Mouse (Mus musculus): ENCODE results near the gene Tgif1. TPM values are rescaled to one million over a fixed set of nuclear protein-coding genes. Genes with fewer than 3 reads are reported as not detected.
"Not testable (repeated sequence)": the region's sequence is repeated elsewhere in the genome, so short reads cannot be mapped to it uniquely, and the experiment has no call there.

Tgif1 gene
- total and polyA plus RNA-seq, 3 experiments: 30.3 to 56.3 (median 39.3) TPM

GRCm38 (mm10) chr17:70843252-70843651, 10.1 kb downstream of the Tgif1 start:
- DNase-seq: peak; percentile 48

DNA sequence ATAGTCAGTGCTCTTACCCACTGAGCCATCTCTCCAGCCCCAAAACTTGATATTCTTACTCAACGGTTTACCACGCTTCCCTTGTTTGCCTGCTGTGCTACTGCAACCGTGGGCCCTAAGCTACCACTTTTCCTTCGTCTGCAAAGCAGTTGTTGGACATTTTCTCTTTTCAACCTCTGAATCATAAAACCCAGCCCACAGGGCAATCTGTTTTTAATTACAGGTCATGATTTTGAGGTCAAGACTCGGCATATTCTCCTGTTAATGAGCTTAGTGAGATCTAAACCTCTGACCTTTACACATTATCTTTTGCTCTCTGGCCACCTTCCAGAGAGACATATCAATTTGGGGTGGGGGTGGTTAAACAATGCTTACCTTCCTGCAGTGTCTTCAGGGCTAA, 14.8 kb downstream of the Tgif1 start:
- no peak for DNase-seq

- DNase-seq: peak; percentile 56
Measured at GRCm38 (mm10) chr17:70838031-70838430, 15.3 kb downstream of the Tgif1 start.

GRCm38 (mm10) chr17:70837474-70837873, 15.9 kb downstream of the Tgif1 start:
- DNase-seq: not testable (repeated sequence)

GRCm38 (mm10) chr17:70836820-70837219, 16.5 kb downstream of the Tgif1 start:
- peak; percentile 81 for DNase-seq

GRCm38 (mm10) chr17:70835071-70835790, 18.1 kb downstream of the Tgif1 start:
- no peak for DNase-seq

- DNase-seq: peak; percentile 68
Measured at GRCm38 (mm10) chr17:70834430-70834965, 18.8 kb downstream of the Tgif1 start.

DNA sequence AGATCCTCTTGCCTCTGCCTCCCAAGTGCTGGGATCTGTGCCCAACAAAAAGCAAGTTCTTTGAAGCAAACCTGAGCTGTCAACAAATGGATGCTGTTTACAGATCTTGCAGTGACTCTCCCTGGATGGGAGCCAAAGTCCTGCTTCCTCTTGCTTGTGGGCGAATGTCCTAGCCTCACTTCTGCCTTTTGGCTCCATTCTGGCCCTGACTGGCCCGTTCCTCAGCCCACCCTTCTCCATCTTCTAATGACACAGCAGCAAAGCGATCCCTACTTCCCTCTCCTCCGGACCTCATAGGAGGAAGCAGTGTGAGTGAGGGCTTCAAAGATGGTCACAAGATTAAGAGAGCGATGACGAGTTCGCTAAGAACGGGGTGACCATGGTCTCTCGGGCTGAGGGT, 20.8 kb downstream of the Tgif1 start:
- peak; percentile 58 for DNase-seq

GRCm38 (mm10) chr17:70831591-70831990, 21.8 kb downstream of the Tgif1 start:
- DNase-seq: no peak

- no peak for DNase-seq
Measured at GRCm38 (mm10) chr17:70829943-70830715, 23.2 kb downstream of the Tgif1 start.

DNA sequence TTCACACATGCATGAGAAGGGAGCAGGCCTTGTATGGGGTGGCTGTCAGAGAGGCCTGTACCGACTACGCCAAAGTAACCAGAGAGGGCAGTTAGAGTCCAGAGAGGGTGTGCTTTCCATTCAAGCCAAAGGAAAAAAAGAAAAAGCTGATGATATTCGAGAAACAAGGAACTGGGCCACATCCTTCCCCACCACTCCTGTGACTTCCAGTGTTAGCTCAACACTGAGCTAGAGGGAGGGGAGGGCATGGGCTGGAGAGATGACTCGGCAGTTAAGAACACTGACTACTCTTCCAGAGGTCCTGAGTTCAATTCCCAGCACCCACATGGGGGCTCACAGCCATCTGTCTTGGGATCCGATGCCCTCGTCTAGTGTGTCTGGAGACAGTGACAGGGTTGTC, 24.1 kb downstream of the Tgif1 start:
- no peak for DNase-seq

DNA sequence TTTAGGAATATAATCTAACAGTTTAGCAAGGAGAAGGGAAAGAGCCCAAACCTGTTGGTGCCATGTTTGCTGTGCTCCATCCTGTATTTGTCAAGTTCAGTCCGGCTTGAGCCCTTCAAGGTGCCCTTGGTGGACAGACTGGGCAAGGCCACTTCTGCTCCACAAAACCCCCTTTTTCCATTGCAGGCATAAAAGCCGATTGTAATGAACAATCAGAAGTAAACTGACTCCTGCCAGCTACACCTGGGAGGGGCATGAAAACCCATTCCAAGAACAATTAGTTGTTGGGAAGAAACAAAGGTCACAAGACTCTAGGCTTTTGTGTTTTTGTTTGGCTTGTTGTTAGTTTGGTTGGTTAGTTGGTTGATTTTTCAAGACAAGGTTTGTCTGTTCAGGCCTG, 24.8 kb downstream of the Tgif1 start:
- DNase-seq: no peak

DNA sequence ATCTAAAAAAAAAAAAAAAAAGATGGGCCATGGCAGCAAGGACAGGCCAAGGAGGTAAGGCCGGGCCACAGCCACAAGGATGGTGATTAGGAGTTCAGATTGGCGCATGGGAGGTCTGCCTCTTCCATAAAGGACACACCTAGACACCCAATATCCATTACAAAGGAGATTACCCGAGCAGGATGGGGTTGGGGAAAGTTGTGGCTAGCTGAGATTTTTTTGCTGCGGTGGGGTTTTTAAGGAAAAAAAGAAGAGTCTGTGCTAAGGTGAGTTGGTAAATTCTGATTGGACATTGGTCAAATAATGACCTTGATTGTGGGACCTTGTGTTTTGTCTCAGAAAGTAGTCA, 25.2 kb downstream of the Tgif1 start:
- DNase-seq: no peak

GRCm38 (mm10) chr17:70827463-70828179, 25.7 kb downstream of the Tgif1 start:
- not testable (repeated sequence) for DNase-seq

DNA sequence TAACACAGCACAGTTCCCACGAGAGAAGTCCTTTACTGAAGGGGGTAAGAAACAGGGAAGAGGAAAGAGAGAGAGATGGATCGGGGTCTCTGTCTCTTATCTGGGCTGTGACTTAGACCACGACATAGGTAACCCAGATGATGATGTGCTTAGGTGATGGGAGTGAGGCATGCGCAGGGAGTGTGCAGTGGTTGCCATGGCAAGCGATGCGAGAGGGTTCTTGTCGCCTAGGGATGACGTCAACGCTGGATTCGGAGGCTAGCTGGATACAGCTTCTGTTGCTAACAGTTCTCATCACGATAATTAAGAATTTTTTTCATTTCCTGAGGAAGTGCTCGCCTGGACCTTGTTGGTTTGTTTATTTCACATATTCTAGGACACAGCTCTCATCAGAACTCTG, 27.1 kb downstream of the Tgif1 start:
- no peak for DNase-seq

GRCm38 (mm10) chr17:70823083-70823482, 30.3 kb downstream of the Tgif1 start:
- no peak for DNase-seq

- peak; percentile 68 for DNase-seq
Measured at GRCm38 (mm10) chr17:70817862-70818451, 35.4 kb downstream of the Tgif1 start.

GRCm38 (mm10) chr17:70815001-70815400, 38.3 kb downstream of the Tgif1 start:
- DNase-seq: peak; percentile 49

DNA sequence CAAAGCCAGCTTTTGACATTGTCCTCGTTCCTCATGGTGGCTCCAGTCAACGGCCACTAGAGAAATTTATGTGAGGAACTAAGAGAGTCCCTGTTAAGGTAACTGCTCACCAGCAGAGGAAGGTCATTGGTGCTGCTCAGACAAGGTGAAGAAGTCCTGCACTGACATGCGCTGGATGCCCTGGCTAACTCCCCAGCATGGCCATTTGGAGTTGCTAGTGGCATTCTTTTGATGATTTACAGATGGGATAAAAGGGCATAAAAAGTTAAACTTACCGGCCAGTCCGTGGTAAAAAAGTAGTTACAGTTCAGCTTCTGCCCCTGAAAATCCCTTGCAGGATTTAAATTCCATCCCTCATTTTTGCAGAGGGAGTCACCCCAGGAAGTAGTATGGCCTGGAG, 42.6 kb downstream of the Tgif1 start:
- DNase-seq: peak; percentile 40

DNA sequence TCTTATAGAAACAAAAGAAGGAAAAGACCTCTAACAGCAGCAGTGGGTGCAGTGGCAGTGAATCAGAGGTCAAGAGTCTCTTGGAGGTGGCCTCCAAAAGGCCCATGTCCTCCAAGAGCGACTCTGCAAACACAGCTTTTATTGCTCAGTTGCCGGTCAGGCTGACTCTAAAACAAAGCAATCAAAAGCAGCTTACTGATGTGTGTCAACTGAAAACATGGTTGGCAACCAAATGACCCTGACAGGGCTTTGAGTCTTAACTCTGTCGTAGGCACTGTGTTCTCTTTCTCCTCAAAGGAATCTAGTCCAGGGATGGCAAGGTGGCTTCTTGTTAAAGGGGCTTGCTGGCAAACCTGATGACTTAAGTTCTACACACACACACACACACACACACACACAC, 43.6 kb downstream of the Tgif1 start:
- DNase-seq: peak; percentile 54

GRCm38 (mm10) chr17:70808837-70809236, 44.5 kb downstream of the Tgif1 start:
- DNase-seq: peak; percentile 83

DNA sequence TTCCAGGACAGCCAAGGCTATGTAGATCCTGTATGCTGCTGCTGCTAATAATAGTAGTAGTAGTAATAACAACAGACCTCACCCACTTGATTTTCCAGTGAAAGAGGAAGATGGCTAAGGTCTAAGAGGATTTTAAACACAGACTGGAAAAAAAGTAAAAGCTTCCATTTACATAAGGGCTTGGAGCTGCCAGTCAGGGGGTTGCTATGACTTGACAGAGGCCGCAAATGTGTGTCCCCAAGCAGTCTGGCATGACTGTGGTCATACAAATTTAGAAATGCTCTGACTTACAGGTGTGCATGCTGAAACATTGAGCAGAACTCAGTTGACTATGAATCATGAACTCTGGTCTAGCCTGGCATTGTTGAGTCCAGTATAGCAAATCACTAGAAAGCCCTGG, 45.5 kb downstream of the Tgif1 start:
- no peak for DNase-seq

Measured in adrenal gland, adult 2 months (tissue).